Mouse (Mus musculus): ENCODE data around the gene Spata18. TPM values are rescaled to one million over a fixed set of nuclear protein-coding genes. Genes with fewer than 3 reads are reported as not detected.

Spata18 gene
- total RNA-seq, 2 experiments from 2014 or later = not detected

- DNase-seq (ENCODE audit: low spot score in 2 of 2) = no peak
Observed at GRCm38 (mm10) chr5:73705290-73705689, 54.1 kb downstream of the Spata18 start.

GRCm38 (mm10) chr5:73712852-73713251 lies 61.7 kb downstream of the Spata18 start:
- no peak for DNase-seq (ENCODE audit: low spot score in 2 of 2)

- DNase-seq (ENCODE audit: low spot score in 2 of 2) = no peak
Observed at GRCm38 (mm10) chr5:73716941-73717340, 65.8 kb downstream of the Spata18 start.

- no peak for DNase-seq (ENCODE audit: low spot score in 2 of 2)
Observed at GRCm38 (mm10) chr5:73721682-73722282, 70.6 kb downstream of the Spata18 start.

GRCm38 (mm10) chr5:73725981-73726380 lies 74.8 kb downstream of the Spata18 start:
- DNase-seq (ENCODE audit: low spot score in 2 of 2) = no peak

GRCm38 (mm10) chr5:73728651-73729050 lies 77.5 kb downstream of the Spata18 start:
- no peak for DNase-seq (ENCODE audit: low spot score in 2 of 2)

Other genes with a start within 250 kb of the Spata18 start
- not detected for gene Cwh43, start 245.3 kb upstream of the Spata18 start, total RNA-seq (2021)
- 10 to 100 TPM; 26.9 to 50.3 TPM for gene Dcun1d4, start 170.4 kb upstream of the Spata18 start, total RNA-seq (2021)
- under 1 TPM in 1 of 2 experiments, not detected in 1; 0.10 TPM for gene Lrrc66, start 18.9 kb upstream of the Spata18 start, total RNA-seq (2021)
- 10 to 100 TPM; 20.9 to 26.7 TPM for gene Sgcb, start 3.6 kb upstream of the Spata18 start, total RNA-seq (2021)